Mouse (Mus musculus): ENCODE measurements around the gene C2cd6. TPM values are rescaled to one million over a fixed set of nuclear protein-coding genes. Genes with fewer than 3 reads are reported as not detected.

C2cd6 gene
- not detected in 2 replicates for total RNA-seq (2015; ENCODE audit: low replicate concordance)
- total RNA-seq (2017; ENCODE audit: low replicate concordance), result not detected in 2 replicates

DNA sequence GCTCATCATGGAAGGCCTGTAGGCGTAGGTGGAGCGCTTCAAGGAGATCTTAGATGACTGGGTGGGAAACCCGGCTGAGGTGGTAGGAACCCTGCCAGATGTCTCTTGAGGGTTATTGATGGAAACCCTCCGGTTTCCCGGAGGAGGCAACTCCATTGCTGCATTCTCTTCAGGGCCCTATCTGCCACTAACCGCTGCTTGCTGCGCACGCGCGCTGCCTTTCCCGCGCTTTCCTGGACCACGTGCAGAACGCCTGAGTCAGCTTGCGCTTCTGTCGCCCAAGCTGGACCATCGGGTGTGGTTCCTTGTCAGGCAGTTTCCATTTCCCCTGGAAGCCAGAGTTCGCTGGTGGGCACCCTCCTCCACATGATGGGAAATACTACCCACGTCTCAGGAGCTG lies at the start of gene C2cd6:
Gene C2cd6 (minus strand): TSS at position 196 of the 400 bp plus-strand sequence.
- ATAC-seq (replicated peaks; ENCODE audit: low FRiP score, poor library complexity, severe bottlenecking), result no peak

DNA sequence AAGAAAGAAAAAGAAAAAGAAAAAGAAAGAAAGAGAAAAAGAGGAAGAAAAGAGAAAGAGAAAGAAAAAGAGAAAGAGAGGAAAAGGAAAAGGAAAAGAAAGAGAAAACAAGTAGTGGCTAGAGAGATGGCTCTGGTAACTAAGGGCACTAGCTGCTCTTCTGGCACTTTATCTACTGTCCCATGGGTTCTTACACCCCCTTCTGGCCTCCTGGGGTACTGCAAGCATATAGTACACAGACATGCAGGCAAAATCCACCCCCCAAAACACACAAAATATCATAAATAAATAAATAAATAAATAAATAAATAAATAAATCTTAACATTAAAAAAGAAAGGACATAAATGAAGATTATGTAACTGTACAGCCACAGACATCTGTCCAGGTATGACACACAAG lies 48.1 kb upstream of the C2cd6 start:
- peak; percentile 79 for ATAC-seq (replicated peaks; ENCODE audit: low FRiP score, poor library complexity, severe bottlenecking)

DNA sequence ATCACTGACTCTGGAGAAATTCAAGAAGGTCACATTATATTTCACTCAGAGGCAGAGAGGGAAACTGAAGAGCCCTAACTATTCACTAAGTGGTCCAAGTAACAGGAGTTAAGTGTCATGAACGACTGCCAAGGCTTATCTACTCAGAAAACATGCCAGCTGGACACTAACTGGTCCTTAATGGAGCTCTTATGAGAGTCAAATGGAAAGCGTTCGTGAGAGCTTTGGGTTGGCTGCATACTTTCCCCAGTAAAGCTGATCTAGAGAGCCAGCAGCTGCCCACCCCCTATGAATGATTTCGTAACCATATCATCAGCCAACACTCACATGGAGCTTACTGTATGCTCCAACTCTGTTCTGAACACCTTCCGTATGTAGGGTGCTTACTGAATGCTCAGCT lies 39.7 kb upstream of the C2cd6 start:
- no peak for ATAC-seq (replicated peaks; ENCODE audit: low FRiP score, poor library complexity, severe bottlenecking)

DNA sequence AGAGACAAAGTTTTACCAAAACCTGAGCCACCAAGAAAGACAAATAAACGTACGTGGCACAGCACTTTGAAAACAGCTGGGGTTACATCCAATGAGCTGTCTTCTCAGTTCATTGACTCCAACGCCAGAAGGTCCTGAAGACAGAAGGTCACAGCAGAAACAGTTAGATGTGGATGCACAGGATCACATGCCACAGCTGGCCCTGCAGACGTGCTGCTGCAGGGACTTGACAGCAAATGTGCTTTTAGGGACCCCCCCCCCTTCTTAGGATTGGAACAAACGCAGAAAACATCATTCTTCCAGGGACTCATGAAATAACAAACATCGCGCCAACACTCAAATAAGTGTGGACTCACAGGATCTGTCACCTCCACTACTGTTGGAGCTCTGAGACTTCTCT lies 34.2 kb upstream of the C2cd6 start:
- ATAC-seq (replicated peaks; ENCODE audit: low FRiP score, poor library complexity, severe bottlenecking), result no peak

DNA sequence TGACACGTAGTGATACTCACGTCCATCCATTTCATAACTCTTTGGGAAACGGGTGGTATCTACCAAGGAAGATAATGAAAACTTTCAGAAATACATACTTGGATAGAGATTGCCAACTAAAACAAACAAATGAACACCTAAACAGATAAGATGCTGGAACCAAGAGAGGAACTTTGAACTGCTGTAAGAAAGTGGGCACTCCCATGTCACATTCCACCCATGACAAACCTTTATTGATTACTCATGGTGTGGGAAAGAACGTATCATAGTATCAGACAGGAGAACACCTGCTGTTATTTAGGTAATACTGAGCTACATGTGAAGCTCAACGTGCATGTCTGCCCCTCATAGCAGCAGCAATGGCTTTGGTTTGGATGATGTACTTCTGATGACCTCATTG lies 30.9 kb upstream of the C2cd6 start:
- ATAC-seq (replicated peaks; ENCODE audit: low FRiP score, poor library complexity, severe bottlenecking), result no peak

DNA sequence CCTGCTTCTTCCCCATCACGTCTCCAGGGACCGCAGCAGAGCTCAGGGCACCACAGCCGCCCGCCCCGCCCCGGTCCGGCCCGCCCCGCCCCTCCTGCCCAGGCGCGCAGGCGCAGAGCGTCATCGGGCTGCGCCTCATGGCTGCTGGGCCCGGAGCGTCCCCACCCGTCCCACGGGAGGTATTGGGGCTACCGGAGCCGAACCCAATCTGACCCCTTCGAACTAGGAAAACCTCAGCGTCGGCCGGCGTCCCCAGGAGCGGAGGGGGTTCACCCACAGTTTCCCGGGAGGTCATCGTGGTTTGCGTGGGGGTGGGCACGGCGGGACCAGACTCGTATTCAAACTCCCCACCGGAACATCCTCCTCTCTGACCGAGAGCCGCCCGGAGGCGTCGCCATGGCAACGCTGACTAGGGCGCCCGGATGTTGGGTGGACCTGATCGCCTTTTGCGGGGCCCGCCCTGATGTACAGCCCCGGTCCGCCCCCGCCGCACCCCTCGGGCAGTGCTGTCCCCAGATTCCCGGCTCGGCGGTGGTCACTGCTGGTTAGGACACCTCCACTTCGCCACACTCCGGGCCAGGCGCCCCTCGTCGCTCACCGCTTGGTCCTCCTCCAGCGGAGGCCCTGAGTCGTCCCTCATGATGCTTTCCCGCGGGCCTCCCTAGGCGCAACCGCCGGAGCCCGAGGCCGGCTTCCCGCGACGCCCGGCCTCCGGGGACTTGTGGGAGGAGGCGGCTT lies 25.2 kb upstream of the C2cd6 start, which contains the start of gene Tmem237:
Gene Tmem237 (minus strand): TSS at position 689 of the 738 bp plus-strand sequence.
- ATAC-seq (replicated peaks; ENCODE audit: low FRiP score, poor library complexity, severe bottlenecking), result peak; percentile 91

DNA sequence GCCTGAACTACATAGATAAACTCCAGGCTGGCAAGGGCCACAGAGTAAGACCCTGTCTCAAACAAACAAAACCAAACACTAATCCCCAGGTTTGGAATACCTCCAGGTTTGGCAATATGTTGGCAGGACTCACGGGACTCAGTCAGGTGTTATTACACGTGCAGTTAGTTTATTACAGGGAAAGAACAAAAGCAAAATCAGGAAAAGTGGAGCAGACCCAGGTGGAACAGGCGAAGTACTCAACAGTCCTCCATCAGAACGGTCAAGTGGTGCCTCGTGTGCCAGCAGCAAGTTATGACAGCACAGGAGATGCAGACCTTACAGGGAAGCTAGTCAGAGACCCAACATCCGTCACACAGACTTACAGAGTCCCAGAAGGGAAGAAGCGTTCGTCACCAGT lies 15.8 kb upstream of the C2cd6 start:
- no peak for ATAC-seq (replicated peaks; ENCODE audit: low FRiP score, poor library complexity, severe bottlenecking)

DNA sequence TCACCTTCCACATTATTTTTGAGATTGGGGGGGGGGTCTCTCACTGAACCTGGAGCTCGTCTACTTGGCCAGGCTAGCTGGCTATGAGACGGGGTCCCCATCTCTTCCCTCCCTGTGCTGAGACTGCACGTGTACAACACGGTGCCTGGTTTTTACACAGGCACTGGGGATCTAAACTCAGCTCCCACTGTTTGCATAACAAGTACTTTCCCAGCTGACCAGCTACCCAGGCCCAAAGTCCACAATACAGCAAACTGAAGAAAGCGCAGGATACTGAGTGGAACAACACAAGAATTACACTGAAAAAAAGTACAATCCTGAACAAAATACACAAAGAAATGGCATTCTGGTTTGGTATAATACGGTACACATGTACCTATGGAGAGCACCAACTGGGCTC lies 7.4 kb upstream of the C2cd6 start:
- no peak for ATAC-seq (replicated peaks; ENCODE audit: low FRiP score, poor library complexity, severe bottlenecking)

DNA sequence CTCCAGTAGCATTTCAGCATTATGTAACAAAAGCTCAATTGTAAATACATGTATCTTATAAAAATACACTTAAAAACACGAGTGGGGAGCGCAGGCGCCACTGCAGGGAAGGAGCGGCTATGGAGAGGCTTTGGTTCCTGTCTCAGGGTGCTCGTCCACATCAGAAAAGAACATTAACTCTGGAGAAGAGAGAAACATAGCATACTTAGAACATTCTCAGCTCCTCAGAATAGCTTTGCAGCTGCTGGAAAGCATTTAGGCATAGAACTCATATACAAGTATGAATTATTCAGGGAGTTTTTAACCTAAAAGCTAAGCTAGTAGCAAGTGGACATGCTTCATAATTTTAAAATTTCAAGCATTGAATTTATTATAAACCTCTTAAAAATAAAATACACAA lies 6.3 kb upstream of the C2cd6 start:
- no peak for ATAC-seq (replicated peaks; ENCODE audit: low FRiP score, poor library complexity, severe bottlenecking)

DNA sequence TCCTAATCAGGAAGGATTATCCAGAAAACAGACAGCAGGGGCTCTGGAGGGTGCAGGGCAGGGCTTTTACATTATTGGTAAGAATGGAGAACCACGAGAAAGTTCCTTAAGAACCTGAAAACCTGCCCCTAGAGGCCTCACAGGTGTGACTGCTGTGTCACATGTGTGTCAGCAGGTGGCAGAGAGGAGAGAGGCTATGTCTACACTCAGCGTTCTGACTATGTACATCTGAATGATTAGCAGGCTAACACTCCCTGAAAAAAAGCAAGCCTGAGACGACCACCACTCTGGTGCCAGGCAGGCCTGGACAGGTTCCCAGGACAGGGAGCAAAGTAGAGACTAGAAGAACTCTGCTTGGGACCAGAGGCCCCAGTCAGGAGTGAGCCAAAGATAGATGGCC lies 23.8 kb downstream of the C2cd6 start:
- ATAC-seq (replicated peaks; ENCODE audit: low FRiP score, poor library complexity, severe bottlenecking), result no peak

DNA sequence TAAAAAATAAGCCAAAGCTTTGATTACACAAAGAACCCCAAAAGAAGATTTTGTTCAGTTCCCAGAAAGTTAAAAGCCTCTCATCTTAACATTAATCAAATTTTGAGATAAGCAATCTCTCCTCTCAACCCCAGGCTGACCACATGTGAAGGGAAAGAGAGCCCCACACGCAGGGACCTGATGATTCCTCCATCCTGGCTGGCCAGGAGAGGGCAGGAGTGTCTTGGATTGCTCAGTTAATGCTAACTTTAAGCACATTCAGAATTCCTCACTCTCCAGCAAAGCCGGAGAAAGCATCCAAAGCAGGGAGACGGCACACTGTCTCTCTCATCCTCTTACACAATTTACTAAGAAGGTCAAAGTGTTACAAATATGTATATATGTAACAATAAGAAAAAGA lies 26.7 kb downstream of the C2cd6 start:
- no peak for ATAC-seq (replicated peaks; ENCODE audit: low FRiP score, poor library complexity, severe bottlenecking)

DNA sequence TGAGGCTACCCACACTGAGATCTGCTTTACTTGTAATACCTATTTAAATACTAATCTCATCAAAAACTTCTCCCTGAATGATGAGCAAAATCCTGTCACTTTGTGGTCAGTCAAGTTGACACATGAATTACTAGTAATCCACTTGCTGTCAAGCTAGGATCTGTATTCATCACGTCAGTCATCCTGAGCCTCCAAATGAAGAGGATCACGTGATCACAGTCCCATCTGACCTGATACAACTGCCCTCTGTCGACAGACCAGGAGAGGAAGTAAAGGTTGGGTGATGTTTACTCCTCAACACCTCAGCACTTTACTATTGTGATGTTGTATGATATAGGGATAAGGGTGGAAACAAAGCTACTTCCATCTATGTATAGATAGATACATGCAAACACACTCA lies 31.0 kb downstream of the C2cd6 start:
- no peak for ATAC-seq (replicated peaks; ENCODE audit: low FRiP score, poor library complexity, severe bottlenecking)

DNA sequence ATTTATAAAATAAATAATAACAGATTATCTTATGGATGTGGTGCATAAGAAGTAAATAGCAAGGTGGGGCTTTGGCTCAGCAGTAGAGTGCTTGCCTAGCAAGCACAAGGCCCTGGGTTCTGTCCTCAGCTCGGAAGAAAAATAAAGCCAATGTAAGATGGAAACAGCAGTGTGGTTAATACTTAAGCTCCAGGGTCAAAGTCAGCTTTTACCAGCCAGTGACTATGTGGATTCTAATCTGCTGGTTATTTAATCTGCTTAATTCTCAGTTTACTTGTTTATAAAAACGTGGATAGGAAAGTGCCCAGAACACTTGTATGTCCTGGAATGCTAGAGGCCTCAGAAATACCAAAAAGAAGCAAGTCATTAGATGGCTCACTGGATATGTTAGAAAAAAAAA lies 37.7 kb downstream of the C2cd6 start:
- no peak for ATAC-seq (replicated peaks; ENCODE audit: low FRiP score, poor library complexity, severe bottlenecking)

DNA sequence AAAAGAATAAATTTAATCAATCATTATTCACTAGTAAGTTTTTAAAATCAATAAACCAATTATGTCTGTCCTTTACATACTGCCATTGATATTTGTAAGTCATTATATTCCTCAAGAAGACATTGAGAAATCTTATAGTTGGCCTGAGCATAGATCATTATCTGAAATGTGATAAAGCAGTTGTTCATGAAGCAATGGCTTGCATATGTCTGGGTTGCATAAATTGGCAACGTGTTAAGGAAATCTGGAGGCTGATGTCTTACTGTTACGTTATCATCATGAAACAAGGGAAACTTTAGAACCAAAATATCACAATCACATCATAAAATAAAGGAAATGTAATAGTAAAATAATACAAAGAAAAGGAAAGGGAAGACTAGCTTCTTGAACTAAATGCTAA lies 43.4 kb downstream of the C2cd6 start:
- ATAC-seq (replicated peaks; ENCODE audit: low FRiP score, poor library complexity, severe bottlenecking), result no peak

DNA sequence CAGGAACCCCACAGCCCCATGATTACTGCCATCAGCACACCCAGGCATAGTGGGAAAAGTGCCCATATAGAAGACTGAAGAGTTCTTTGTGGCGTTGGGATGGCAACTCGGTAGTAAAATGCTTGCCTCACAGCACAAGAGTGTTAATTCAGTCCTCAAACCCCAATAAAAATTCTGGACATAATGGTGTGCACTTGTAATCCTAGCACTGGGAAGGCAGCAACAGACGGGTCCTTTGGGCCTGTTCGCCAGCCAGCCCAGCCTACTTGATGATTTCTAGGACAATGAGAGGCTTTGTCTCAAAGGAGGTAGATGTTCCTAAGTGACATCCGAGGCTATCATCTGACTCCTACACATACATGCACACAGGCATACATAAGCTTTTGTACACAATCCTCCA lies 57.0 kb downstream of the C2cd6 start:
- no peak for ATAC-seq (replicated peaks; ENCODE audit: low FRiP score, poor library complexity, severe bottlenecking)

DNA sequence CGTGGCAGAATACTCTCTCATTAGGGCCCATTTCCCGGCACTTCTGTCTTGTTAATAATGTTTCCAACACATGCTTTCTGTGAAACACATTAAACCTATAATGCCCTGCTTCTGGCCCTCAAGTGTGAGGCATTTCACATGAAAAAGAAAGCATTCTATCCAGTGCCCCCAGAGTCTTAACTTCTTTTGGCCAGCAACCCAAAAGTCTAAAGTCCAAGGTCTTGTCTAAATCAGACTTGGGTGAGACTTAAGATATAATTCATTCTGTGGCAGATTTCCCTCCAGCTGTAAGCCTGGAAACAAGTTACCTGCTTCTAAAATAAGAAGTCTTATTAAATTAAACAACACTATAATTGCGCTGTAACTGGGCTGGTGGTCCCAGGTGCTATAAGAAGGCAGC lies 73.1 kb downstream of the C2cd6 start:
- no peak for ATAC-seq (replicated peaks; ENCODE audit: low FRiP score, poor library complexity, severe bottlenecking)

DNA sequence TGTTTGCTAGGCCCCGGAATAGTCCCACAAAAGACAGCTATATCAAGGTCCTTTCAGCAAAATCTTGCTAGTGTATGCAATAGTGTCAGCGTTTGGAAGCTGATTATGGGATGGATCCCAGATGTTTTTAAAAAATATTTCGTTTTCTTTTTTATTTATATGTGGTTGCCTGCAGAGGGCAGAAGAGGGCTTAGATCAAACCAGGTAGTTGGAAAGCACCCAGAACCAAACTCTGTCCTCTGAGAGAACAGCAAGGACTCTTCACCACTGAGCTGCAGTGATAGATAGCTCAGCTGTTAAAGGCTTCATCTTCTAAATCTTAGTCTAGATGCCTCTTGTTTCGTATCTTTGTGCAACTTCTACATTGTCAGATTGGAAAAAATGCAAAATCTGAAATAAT lies 85.5 kb downstream of the C2cd6 start:
- ATAC-seq (replicated peaks; ENCODE audit: low FRiP score, poor library complexity, severe bottlenecking), result peak; percentile 59; the same call in 1 of the 2 replicates

Other genes with a start within 250 kb of the C2cd6 start
- 1,139 and 1,320 TPM in 2 replicates for gene Trak2, start 121.5 kb downstream of the C2cd6 start, total RNA-seq (2015; ENCODE audit: low replicate concordance)
- 1,424 and 1,593 TPM in 2 replicates for gene Trak2, start 121.5 kb downstream of the C2cd6 start, total RNA-seq (2017; ENCODE audit: low replicate concordance)
- 256 and 272 TPM in 2 replicates for gene Stradb, start 121.4 kb downstream of the C2cd6 start, total RNA-seq (2015; ENCODE audit: low replicate concordance)
- gene Stradb, start 121.4 kb downstream of the C2cd6 start, total RNA-seq (2017; ENCODE audit: low replicate concordance), result 236 and 255 TPM in 2 replicates
- gene Tmem237, start 25.5 kb upstream of the C2cd6 start, total RNA-seq (2015; ENCODE audit: low replicate concordance), result 3.3 and 10.6 TPM in 2 replicates
- gene Tmem237, start 25.5 kb upstream of the C2cd6 start, total RNA-seq (2017; ENCODE audit: low replicate concordance), result 1.4 and 1.5 TPM in 2 replicates
- 0.84 and 1.9 TPM in 2 replicates for gene Mpp4, start 68.5 kb upstream of the C2cd6 start, total RNA-seq (2015; ENCODE audit: low replicate concordance)
- 0.56 and 0.85 TPM in 2 replicates for gene Mpp4, start 68.5 kb upstream of the C2cd6 start, total RNA-seq (2017; ENCODE audit: low replicate concordance)
- gene Als2, start 142.3 kb upstream of the C2cd6 start, total RNA-seq (2015; ENCODE audit: low replicate concordance), result 3.1 and 12.3 TPM in 2 replicates
- 5.5 and 6.3 TPM in 2 replicates for gene Als2, start 142.3 kb upstream of the C2cd6 start, total RNA-seq (2017; ENCODE audit: low replicate concordance)
- not detected in 2 replicates for gene Cdk15, start 162.0 kb upstream of the C2cd6 start, total RNA-seq (2015; ENCODE audit: low replicate concordance)
- not detected in 2 replicates for gene Cdk15, start 162.0 kb upstream of the C2cd6 start, total RNA-seq (2017; ENCODE audit: low replicate concordance)